Mouse (Mus musculus): ENCODE results near the gene Mto1. TPM values are rescaled to one million over a fixed set of nuclear protein-coding genes. Genes with fewer than 3 reads are reported as not detected.

Mto1 gene
- polyA plus RNA-seq, 1 experiment = 7.3 TPM

DNA sequence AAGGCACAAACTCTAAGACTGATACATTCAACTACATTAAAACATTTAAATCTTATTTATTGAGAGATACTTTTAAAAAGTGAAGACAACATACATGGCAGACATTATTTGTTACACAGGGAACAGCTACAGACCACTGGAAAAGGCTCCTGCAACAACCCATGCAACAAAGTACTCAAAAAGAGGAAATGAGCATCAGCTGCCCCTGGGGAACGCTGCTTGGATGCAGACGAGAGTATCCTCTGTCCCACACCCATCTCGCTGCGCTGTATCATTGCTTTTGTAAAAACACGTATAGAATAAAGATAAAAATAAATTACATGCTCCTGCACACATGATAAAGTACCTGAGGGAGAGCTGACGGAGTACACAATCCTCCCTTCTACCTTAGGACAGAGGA is 17.5 kb upstream of the Mto1 start:
- 77% methylated on average over 6 of the region's 6 CpGs for WGBS
- peaks cover 2% of the 10 kb centered on the region for H3K4me1 ChIP-seq (ENCODE audit: control insufficient read depth, insufficient read depth, insufficient read length, low read length)
- 0 out of 2 replicates have a peak, but pooled peaks cover 2% of the 10 kb centered on the region for H3K36me3 ChIP-seq (ENCODE audit: control insufficient read depth, insufficient read depth, low read length)
- H3K27ac ChIP-seq (ENCODE audit: insufficient read depth, low read depth, low read length) = no peak overlapping the region
- no peak for TF ChIP-seq CTCF (IDR thresholded peaks at IDR 0.05; ENCODE audit: extremely low read depth, insufficient read length, insufficient replicate concordance, low read depth, low read length)
- TF ChIP-seq POLR2A (IDR thresholded peaks at IDR 0.05; ENCODE audit: low read depth, low read length) = no peak
- no peak overlapping the region for H3K4me3 ChIP-seq (ENCODE audit: low read depth, low read length)
- no peaks in the 10 kb centered on the region for H3K27me3 ChIP-seq (ENCODE audit: control insufficient read depth, insufficient read depth, low read length)

DNA sequence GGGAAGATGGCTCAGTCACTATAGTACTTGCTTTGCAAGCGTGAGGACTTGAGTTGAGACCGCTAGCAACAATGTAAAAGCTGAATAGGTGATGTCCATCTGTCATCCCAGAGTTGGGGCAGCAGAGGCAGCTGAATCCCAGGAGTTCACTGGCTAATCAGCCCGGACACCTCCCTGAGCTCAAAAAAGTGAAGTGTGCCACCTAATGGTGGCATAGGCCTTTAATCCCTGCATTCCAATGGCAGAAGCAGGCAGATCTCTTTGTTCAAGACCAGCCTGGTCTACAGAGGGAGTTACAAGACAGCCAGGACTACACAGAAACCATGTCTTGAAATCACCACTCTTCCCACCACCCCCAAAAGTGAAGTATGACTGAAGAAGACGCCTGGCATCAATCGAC is 15.5 kb upstream of the Mto1 start:
- Histone ChIP-seq H3K36me3 (ENCODE audit: control insufficient read depth, insufficient read depth, low read length) (peaks cover 5% of the 10 kb centered on the region; the same call in 1 of the 2 replicates), H3K27me3 (ENCODE audit: control insufficient read depth, insufficient read depth, low read length) (no peaks in the 10 kb centered on the region), H3K4me1 (ENCODE audit: control insufficient read depth, insufficient read depth, insufficient read length, low read length) (peaks cover 1% of the 10 kb centered on the region), H3K27ac (ENCODE audit: insufficient read depth, low read depth, low read length) (no peak overlapping the region), H3K4me3 (ENCODE audit: low read depth, low read length) (no peak overlapping the region)
- no peak for TF ChIP-seq POLR2A (IDR thresholded peaks at IDR 0.05; ENCODE audit: low read depth, low read length)
- WGBS = 90% methylated on average over 5 of the region's 5 CpGs

DNA sequence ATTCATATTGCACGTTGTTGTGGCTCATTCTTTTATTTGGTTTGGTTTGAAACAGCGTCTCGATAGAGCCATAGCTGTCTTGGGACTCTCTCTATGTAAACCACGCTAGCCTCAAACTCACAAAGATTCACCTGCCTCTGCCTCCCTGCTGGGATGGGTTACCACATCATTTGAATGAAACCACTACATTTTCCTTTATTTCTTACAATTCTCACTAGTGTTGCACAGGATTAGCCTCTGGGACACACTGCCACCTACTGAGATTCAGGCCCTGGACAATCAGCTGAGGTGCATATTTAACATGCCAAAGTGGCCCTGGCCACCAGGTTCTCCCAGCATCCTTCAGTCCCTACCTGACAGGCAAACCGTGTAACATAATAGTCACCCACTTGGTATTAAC is 8.6 kb upstream of the Mto1 start:
- Histone ChIP-seq H3K4me1 (ENCODE audit: control insufficient read depth, insufficient read depth, insufficient read length, low read length) (peaks cover 2% of the 10 kb centered on the region), H3K36me3 (ENCODE audit: control insufficient read depth, insufficient read depth, low read length) (peaks cover 5% of the 10 kb centered on the region; the same call in 1 of the 2 replicates), H3K4me3 (ENCODE audit: low read depth, low read length) (no peak overlapping the region), H3K27ac (ENCODE audit: insufficient read depth, low read depth, low read length) (no peak overlapping the region), H3K27me3 (ENCODE audit: control insufficient read depth, insufficient read depth, low read length) (no peaks in the 10 kb centered on the region)
- TF ChIP-seq POLR2A (IDR thresholded peaks at IDR 0.05; ENCODE audit: low read depth, low read length) (no peak), CTCF (IDR thresholded peaks at IDR 0.05; ENCODE audit: extremely low read depth, insufficient read length, insufficient replicate concordance, low read depth, low read length) (no peak)
- WGBS = 70% methylated on average over 5 of the region's 5 CpGs

DNA sequence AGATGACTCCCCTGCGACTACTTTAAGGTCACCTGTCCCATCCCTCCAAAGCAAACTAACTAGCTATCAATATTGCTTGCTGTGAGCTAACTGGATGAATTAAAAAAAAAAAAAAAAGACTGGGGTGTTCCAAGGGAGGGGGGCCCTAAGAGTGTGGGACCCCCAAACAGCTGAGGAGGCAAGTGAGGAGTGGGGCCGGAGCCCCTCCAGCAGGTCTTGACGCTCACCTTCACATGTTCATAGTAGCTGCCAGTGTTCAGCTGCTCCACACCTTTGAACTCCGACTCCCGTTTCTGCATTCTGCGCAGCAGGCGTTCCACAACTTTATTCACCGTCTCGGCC is 5.8 kb upstream of the Mto1 start:
- Histone ChIP-seq H3K4me3 (ENCODE audit: low read depth, low read length) (peak overlapping the region; percentile 73), H3K36me3 (ENCODE audit: control insufficient read depth, insufficient read depth, low read length) (no peaks in the 10 kb centered on the region), H3K27ac (ENCODE audit: insufficient read depth, low read depth, low read length) (no peak overlapping the region), H3K4me1 (ENCODE audit: control insufficient read depth, insufficient read depth, insufficient read length, low read length) (peaks cover 2% of the 10 kb centered on the region), H3K27me3 (ENCODE audit: control insufficient read depth, insufficient read depth, low read length) (no peaks in the 10 kb centered on the region)
- TF ChIP-seq POLR2A (IDR thresholded peaks at IDR 0.05; ENCODE audit: low read depth, low read length) (no peak), CTCF (IDR thresholded peaks at IDR 0.05; ENCODE audit: extremely low read depth, insufficient read length, insufficient replicate concordance, low read depth, low read length) (no peak)
- 2% methylated on average over 9 of the region's 9 CpGs for WGBS

DNA sequence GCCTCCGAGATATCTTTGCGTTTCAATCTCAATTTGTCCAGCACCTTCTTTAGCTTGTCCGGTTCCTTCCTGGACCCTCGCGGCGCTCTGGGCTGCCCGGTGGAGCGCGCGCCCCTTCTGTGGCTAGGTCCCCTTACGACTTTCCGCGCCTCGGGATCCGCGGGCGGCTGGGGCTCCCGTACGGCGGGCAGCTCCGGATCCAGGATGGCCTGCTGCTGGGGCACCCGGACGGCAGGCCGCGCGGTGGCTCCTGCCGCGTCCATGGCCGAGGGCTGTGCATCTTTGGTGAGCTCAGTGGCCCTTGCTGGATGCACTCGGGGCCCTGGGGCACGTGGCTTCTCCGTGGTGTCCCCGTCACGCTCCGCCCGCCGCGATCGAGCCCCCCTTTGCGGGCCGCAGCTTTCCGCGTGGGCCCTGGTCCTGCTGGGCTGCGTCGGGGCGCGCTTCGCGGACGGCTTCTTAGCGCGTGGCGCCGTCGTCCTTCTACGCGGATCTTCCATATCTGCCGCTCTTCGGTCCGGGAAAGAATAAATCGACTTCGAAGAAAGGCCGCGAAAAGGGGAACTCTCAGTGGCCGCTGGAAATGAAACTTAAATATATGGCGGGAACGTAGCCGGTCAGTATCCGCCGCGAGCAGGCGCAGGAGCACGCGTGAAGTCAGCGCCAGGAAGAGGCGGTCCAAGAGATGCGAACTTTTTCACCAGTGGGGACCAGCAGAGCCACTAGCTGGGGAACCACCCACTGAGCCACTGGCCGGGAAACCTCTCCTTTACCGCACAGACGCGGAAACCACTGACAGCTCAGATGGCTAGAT is 5.2 kb upstream of the Mto1 start, which contains the start of gene Cgas:
Gene Cgas, minus strand, starts transcription at position 659 of the 814 bp plus-strand sequence.
- WGBS = under 1% methylated on average over 81 of the region's 81 CpGs
- no peaks in the 10 kb centered on the region for H3K36me3 ChIP-seq (ENCODE audit: control insufficient read depth, insufficient read depth, low read length)
- peaks cover 2% of the 10 kb centered on the region for H3K4me1 ChIP-seq (ENCODE audit: control insufficient read depth, insufficient read depth, insufficient read length, low read length)
- peak within 1 kb of the TSS; percentile 73 for H3K4me3 ChIP-seq (ENCODE audit: low read depth, low read length)
- H3K27ac ChIP-seq (ENCODE audit: insufficient read depth, low read depth, low read length) = no peak within 1 kb of the TSS
- H3K27me3 ChIP-seq (ENCODE audit: control insufficient read depth, insufficient read depth, low read length) = no peaks in the 10 kb centered on the region
- TF ChIP-seq POLR2A (IDR thresholded peaks at IDR 0.05; ENCODE audit: low read depth, low read length) (peak; percentile 25; the same call in 1 of the 2 replicates), CTCF (IDR thresholded peaks at IDR 0.05; ENCODE audit: extremely low read depth, insufficient read length, insufficient replicate concordance, low read depth, low read length) (no peak)

DNA sequence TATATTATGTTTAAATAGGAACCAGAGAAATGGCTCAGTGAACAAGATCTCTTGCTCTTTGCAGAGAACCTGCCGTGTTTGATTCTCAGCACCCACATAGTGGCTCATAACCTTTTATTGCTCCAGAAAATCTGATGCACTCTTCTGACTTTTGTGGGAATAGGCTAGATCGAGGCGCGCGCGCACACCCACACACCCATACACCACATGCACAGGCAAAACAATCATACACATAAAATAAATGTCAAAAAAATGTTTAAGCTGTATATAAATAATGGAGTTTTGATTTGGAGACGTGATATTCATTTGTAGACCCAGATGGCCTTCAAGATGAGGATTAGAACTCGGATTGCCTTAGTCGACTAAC is 419 bp upstream of the Mto1 start:
- Histone ChIP-seq H3K27ac (ENCODE audit: insufficient read depth, low read depth, low read length) (no peak overlapping the region), H3K4me3 (ENCODE audit: low read depth, low read length) (peak overlapping the region; percentile 90), H3K36me3 (ENCODE audit: control insufficient read depth, insufficient read depth, low read length) (peaks cover 8% of the 10 kb centered on the region; the same call in 1 of the 2 replicates), H3K27me3 (ENCODE audit: control insufficient read depth, insufficient read depth, low read length) (no peaks in the 10 kb centered on the region), H3K4me1 (ENCODE audit: control insufficient read depth, insufficient read depth, insufficient read length, low read length) (no peaks in the 10 kb centered on the region; the same call in 1 of the 2 replicates)
- no peak for TF ChIP-seq POLR2A (IDR thresholded peaks at IDR 0.05; ENCODE audit: low read depth, low read length)
- TF ChIP-seq CTCF (IDR thresholded peaks at IDR 0.05; ENCODE audit: extremely low read depth, insufficient read length, insufficient replicate concordance, low read depth, low read length) = no peak
- 27% methylated on average over 9 of the region's 9 CpGs for WGBS

DNA sequence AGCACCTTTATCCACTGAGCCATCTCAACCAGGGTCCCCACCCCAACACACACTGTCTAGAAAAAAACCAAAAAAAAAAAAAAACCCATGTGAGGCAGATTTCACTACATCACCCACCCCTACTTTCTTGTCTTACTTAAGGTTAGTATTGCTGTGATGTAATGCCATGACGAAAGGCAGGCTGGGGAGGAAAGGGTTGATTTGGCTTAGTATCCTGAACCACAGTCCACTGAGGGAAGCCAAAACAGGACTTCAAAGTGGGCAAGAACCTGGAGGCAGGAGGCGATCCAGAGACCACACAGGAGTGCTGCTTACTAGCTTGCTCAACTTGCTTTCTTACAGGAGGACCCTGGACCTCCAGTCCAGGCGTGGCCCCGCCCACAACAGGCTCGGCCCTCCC is 2.4 kb downstream of the Mto1 start:
- no peak for TF ChIP-seq CTCF (IDR thresholded peaks at IDR 0.05; ENCODE audit: extremely low read depth, insufficient read length, insufficient replicate concordance, low read depth, low read length)
- no peak for TF ChIP-seq POLR2A (IDR thresholded peaks at IDR 0.05; ENCODE audit: low read depth, low read length)
- H3K27ac ChIP-seq (ENCODE audit: insufficient read depth, low read depth, low read length) = no peak overlapping the region
- 70% methylated on average over 5 of the region's 5 CpGs for WGBS
- peaks cover 24% of the 10 kb centered on the region for H3K36me3 ChIP-seq (ENCODE audit: control insufficient read depth, insufficient read depth, low read length)
- H3K27me3 ChIP-seq (ENCODE audit: control insufficient read depth, insufficient read depth, low read length) = no peaks in the 10 kb centered on the region
- H3K4me3 ChIP-seq (ENCODE audit: low read depth, low read length) = no peak overlapping the region
- H3K4me1 ChIP-seq (ENCODE audit: control insufficient read depth, insufficient read depth, insufficient read length, low read length) = no peaks in the 10 kb centered on the region
